Mouse (Mus musculus) neural tube, embryonic 12.5 days (tissue): ENCODE data around the gene Pik3ap1. TPM values are rescaled to one million over a fixed set of nuclear protein-coding genes. Genes with fewer than 3 reads are reported as not detected.

Source experiments
- polyA plus RNA-seq: library from polyadenylated mRNA; unstranded; fragments of >200 nt; fragmentation: Nextera tagmentation; extraction: Ambion mirVana; gene quantifications from 2 replicates; pipeline ENCODE4 v1.2.1, GENCODE M21; 2016

The Pik3ap1 gene
- polyA plus RNA-seq, 1 experiment from 2014 or later, result 2.2 TPM

Other genes with a start within 250 kb of the Pik3ap1 start
- gene Tll2, start 178.3 kb downstream of the Pik3ap1 start, polyA plus RNA-seq, result 1.1 and 1.5 TPM in 2 replicates
- 123 and 137 TPM in 2 replicates for gene Tm9sf3, start 121.1 kb downstream of the Pik3ap1 start, polyA plus RNA-seq
- gene Lcor, start 97.5 kb upstream of the Pik3ap1 start, polyA plus RNA-seq, result 36.3 and 36.6 TPM in 2 replicates
- 3.1 and 3.4 TPM in 2 replicates for gene Gm340, start 197.3 kb upstream of the Pik3ap1 start, polyA plus RNA-seq